Mouse (Mus musculus) erythroblast, embryonic 14.5 days (primary cell): ENCODE results near the gene Slc35f6.

Experiments
- GATA1 ChIP-seq: IDR thresholded peaks from 2 replicates; pipeline ENCODE4 v1.6.1; 2012; ENCODE audit warnings: low read length, inconsistent platforms, mixed read lengths
- TAL1 ChIP-seq: IDR thresholded peaks from 3 replicates; pipeline ENCODE4 v1.6.1; 2012; ENCODE audit warnings: low read length, inconsistent platforms, mixed read lengths

DNA sequence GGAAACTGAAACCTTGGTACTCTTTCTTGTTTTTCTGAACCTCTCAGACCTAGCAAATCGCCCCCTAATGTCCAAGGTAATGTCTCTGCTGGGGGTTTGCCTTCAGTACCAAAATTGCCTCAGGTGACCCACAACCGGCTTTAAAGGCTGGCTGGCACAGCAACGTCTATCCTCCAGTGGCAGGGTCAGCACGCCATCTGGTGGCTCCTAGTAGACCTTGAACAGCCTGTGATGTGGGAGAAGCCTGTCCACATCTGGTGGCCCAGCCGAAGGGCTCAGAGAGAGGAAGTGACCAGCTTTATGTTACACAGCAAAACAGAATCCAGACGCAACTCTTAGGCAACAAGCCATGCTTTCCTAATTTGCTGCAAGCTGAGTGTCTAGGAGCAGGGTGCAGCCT is 9.7 kb upstream of the Slc35f6 start:
- TF ChIP-seq TAL1: no peak
- TF ChIP-seq GATA1: no peak
